Mouse (Mus musculus) thymus, adult 2 months (tissue): ENCODE data around the gene Psmf1.

Experiments used
- CTCF ChIP-seq: fragments of 200-500 bp; IDR thresholded peaks from 2 replicates; pipeline ENCODE4 v1.5.1; 2012; ENCODE audit warnings: mild to moderate bottlenecking, control low read depth, low read length, moderate library complexity, borderline replicate concordance; ENCODE audit not compliant: control insufficient read depth, poor library complexity, insufficient read depth; ENCODE audit errors: extremely low read depth
- POLR2A ChIP-seq: fragments of 200-500 bp; IDR thresholded peaks from 2 replicates; pipeline ENCODE4 v1.6.1; 2012; ENCODE audit warnings: mild to moderate bottlenecking, low read length, control low read depth, moderate library complexity; ENCODE audit not compliant: control insufficient read depth, poor library complexity, insufficient read depth; ENCODE audit errors: extremely low read depth

DNA sequence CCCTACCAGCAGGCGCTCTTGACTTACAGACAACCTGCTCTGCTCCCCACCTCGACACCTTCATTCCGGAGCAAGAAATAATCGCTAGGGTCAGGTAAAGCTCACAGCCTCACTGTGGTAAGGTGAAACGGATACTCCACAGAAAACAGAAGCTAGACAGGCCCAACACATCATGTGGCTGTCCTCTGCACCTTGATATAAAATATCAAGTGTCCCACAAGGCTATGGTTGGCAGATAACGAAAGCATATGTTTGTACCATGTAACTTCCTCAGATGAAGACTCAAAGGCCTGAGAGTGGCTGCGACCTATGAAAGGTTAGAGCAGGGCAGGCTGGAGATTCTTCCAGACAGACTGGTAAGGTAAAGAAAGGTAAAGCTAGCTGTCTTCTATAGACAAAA lies 4.5 kb downstream of the Psmf1 start:
- no peak for TF ChIP-seq POLR2A
- TF ChIP-seq CTCF, result no peak
